Mouse (Mus musculus) limb, embryonic 13.5 days (tissue): Measurements from ENCODE around the gene Cpsf7. TPM values are rescaled to one million over a fixed set of nuclear protein-coding genes. Genes with fewer than 3 reads are reported as not detected.

Source experiments
- ATAC-seq: fragments of 200-750 bp; cut with Nextera tagmentation; 2 replicates; pipeline ENCODE4 v1.8.0; 2017; ENCODE audit warnings: low read depth, moderate number of reproducible peaks, moderate TSS enrichment; ENCODE audit not compliant: low FRiP score
- H3K27ac ChIP-seq: fragments of 300-500 bp; sonication (generic); 2 replicates; pipeline ENCODE4 v1.5.1; 2015; ENCODE audit warnings: inconsistent platforms, mild to moderate bottlenecking, moderate library complexity
- H3K27me3 ChIP-seq: fragments of 300-500 bp; sonication (generic); 2 replicates; pipeline ENCODE4 v1.6.1; 2015; ENCODE audit warnings: mild to moderate bottlenecking, inconsistent platforms
- H3K36me3 ChIP-seq: fragments of 300-500 bp; sonication (generic); 2 replicates; pipeline ENCODE4 v1.6.1; 2015; ENCODE audit warnings: inconsistent platforms, mild to moderate bottlenecking, moderate library complexity
- H3K4me1 ChIP-seq: fragments of 300-500 bp; sonication (generic); 2 replicates; pipeline ENCODE4 v1.6.1; 2015; ENCODE audit warnings: inconsistent platforms
- H3K4me2 ChIP-seq: fragments of 300-500 bp; sonication (generic); replicated peaks from 2 replicates; pipeline ENCODE4 v1.6.1; 2015; ENCODE audit warnings: inconsistent platforms, mild to moderate bottlenecking, moderate library complexity
- H3K4me3 ChIP-seq: fragments of 300-500 bp; sonication (generic); 2 replicates; pipeline ENCODE4 v1.5.1; 2015; ENCODE audit warnings: moderate library complexity, mild to moderate bottlenecking, inconsistent platforms
- H3K9ac ChIP-seq: fragments of 300-500 bp; sonication (generic); 2 replicates; pipeline ENCODE4 v1.6.1; 2015; ENCODE audit warnings: mild to moderate bottlenecking, inconsistent platforms
- H3K9me3 ChIP-seq: fragments of 300-500 bp; sonication (generic); 2 replicates; pipeline ENCODE4 v1.6.1; 2016; ENCODE audit warnings: inconsistent platforms
- WGBS: fragments of 180-500 bp; shearing (Covaris S2); methylation state at CpG from one replicate; pipeline ENCODE4 v1.1.7; 2015; 5-methylcytosine and 5-hydroxymethylcytosine counted together
- polyA plus RNA-seq: library from polyadenylated mRNA; unstranded; fragments of >200 nt; fragmentation: Nextera tagmentation; extraction: Ambion mirVana; gene quantifications from 2 replicates; pipeline ENCODE4 v1.2.1, GENCODE M21; 2015

Gene Cpsf7
- polyA plus RNA-seq: 48.5 and 51.4 TPM in 2 replicates

DNA sequence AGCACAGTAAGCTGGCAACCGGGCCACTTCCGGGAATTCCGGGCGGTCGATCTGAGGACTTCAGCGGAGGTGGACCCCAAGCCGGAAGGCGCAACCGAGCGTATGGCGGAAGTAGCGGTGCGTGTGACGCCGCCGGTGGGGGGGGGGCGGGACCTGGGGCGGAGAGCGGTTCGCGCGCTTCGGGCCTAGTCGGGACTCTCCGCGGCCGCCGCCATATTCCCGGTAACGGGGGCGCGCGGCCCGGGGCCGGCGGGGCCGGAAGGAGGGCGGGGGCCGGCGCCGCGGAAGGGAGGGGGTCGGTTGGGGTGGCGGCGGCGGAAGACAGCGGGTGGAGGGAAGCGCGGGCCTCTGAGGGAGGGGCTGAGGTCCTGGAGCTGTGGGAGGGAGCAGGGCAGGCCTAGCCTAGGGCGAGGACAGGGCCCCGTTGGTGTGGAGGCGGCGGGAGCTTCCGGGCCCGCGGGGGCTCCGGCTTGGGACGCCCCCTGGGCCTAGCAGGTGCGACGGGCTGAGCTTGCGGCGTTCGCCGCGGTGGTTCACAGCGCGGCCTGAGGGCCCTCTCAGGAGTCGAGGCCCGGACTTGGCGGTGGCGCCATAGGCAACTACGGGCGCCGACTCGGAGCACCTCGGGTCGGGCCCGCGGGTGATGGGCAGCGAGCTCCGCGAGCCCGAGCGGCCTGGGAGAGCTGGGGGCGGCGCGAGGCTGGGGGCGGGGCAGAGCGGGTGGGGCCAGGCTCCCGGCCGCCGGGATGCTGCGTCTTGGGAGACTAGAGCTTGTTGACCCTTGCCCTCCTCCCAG, at the start of gene Cpsf7:
Cpsf7 (plus strand) TSS at position 161 of the 796 bp plus-strand sequence.
- under 1% methylated on average over 76 of the region's 93 CpGs for WGBS
- Histone ChIP-seq H3K27me3 (no peaks in the 10 kb centered on the region), H3K4me3 (peak within 1 kb of the TSS; percentile 94), H3K36me3 (peaks cover 23% of the 10 kb centered on the region), H3K4me2 (peak within 1 kb of the TSS; percentile 74), H3K9me3 (no peaks in the 10 kb centered on the region), H3K27ac (peak within 1 kb of the TSS; percentile 99), H3K9ac (peak within 1 kb of the TSS; percentile 98), H3K4me1 (peaks cover 29% of the 10 kb centered on the region)
- ATAC-seq: peak; percentile 95

DNA sequence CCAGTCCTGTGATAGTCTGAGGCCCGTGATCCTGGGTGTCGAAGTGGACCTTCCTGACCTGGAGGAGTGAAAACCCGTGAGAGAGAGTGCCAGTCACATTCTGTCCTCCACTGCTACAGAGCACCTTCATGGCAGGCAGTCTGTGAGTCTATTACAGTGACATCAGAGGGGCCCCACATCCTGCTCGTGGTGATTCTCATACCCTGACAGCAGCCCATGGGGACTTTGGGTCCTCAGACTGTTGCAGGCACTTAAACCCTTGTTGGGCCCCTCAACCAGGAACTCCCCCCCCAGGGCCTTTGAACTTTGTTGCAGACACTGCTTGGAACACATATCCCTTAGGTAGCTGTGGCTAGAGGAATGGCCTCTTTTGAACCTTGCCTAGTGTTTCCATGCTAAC, 45.5 kb upstream of the Cpsf7 start:
- Histone ChIP-seq H3K4me1 (no peaks in the 10 kb centered on the region), H3K36me3 (no peaks in the 10 kb centered on the region), H3K9me3 (no peaks in the 10 kb centered on the region), H3K4me2 (no peak overlapping the region), H3K27ac (no peak overlapping the region), H3K9ac (no peak overlapping the region), H3K27me3 (no peaks in the 10 kb centered on the region), H3K4me3 (no peak overlapping the region)
- no peak for ATAC-seq
- 42% methylated on average over 4 of the region's 4 CpGs for WGBS

DNA sequence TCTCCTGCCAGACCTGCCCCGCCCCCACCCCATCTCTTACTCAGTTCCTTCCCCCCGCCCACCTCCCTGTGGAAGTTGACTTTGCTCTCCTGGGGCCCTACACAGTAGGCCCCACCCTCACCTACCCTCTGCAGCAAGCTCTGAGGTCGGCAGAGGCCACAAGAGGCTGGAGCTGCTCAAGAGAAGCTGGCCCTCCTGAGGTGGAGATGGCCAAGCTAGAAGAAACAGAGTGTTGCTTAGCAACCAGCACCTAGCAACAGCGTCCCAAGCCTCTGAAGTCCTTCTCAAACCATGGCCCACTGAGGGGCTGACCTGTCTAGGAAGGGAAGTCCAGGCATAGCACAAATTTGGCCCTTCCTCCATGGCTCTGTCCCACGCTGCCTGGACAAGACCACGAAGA, 42.4 kb upstream of the Cpsf7 start, which contains the start of gene Ppp1r32:
Ppp1r32 (minus strand) TSS at position 226 of the 400 bp plus-strand sequence.
- H3K27ac ChIP-seq: no peak within 1 kb of the TSS
- H3K4me1 ChIP-seq: peaks cover 2% of the 10 kb centered on the region; the same call in 1 of the 2 replicates
- no peak within 1 kb of the TSS for H3K4me3 ChIP-seq
- H3K27me3 ChIP-seq: peaks cover 6% of the 10 kb centered on the region; the same call in 1 of the 2 replicates
- H3K9ac ChIP-seq: no peak within 1 kb of the TSS
- H3K36me3 ChIP-seq: no peaks in the 10 kb centered on the region
- H3K4me2 ChIP-seq: no peak within 1 kb of the TSS
- 33% methylated on average over 6 of the region's 6 CpGs for WGBS
- no peaks in the 10 kb centered on the region for H3K9me3 ChIP-seq
- ATAC-seq: no peak

GRCm38 (mm10) chr19:10486264-10486738, 38.8 kb upstream of the Cpsf7 start:
- H3K27ac ChIP-seq: no peak overlapping the region
- H3K4me3 ChIP-seq: no peak overlapping the region
- H3K9me3 ChIP-seq: no peaks in the 10 kb centered on the region
- WGBS: 19% methylated on average over 9 of the region's 9 CpGs
- H3K9ac ChIP-seq: no peak overlapping the region
- peaks cover 6% of the 10 kb centered on the region; the same call in 1 of the 2 replicates for H3K27me3 ChIP-seq
- H3K4me2 ChIP-seq: no peak overlapping the region
- ATAC-seq: peak; percentile 85
- H3K36me3 ChIP-seq: no peaks in the 10 kb centered on the region
- H3K4me1 ChIP-seq: peaks cover 2% of the 10 kb centered on the region; the same call in 1 of the 2 replicates

DNA sequence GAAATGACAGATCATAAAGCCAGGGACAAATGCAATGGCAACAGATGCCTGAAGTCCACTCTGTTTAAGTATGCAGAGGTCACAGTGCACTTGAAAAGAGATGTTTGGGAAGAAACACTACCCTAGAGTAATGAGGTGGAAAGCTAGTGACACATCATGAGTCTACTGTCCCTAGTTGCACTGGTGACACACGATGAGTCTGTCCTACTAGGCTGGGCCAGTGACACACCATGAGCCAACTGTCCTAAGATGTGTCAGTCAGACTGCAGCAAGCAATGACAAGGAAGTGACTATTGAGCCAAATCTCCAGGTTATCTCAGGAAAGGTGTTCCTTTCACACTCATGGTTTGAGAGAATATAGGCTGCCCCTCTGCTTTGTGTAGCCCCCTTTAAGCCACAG, 29.4 kb upstream of the Cpsf7 start:
- H3K4me3 ChIP-seq: no peak overlapping the region
- no peak overlapping the region for H3K9ac ChIP-seq
- H3K4me1 ChIP-seq: no peaks in the 10 kb centered on the region; the same call in 1 of the 2 replicates
- no peak overlapping the region for H3K27ac ChIP-seq
- no peaks in the 10 kb centered on the region; the same call in 1 of the 2 replicates for H3K27me3 ChIP-seq
- WGBS: 96% methylated on average over 1 of the region's 1 CpGs
- H3K4me2 ChIP-seq: no peak overlapping the region
- no peak for ATAC-seq
- H3K36me3 ChIP-seq: peaks cover 25% of the 10 kb centered on the region
- no peaks in the 10 kb centered on the region for H3K9me3 ChIP-seq

- no peaks in the 10 kb centered on the region for H3K9me3 ChIP-seq
- H3K9ac ChIP-seq: no peak overlapping the region
- no peak overlapping the region for H3K27ac ChIP-seq
- no peaks in the 10 kb centered on the region; the same call in 1 of the 2 replicates for H3K4me1 ChIP-seq
- WGBS: 60% methylated on average over 2 of the region's 2 CpGs
- peaks cover 38% of the 10 kb centered on the region for H3K36me3 ChIP-seq
- H3K4me3 ChIP-seq: no peak overlapping the region
- no peak for ATAC-seq
- no peaks in the 10 kb centered on the region; the same call in 1 of the 2 replicates for H3K27me3 ChIP-seq
- no peak overlapping the region for H3K4me2 ChIP-seq
Measured at GRCm38 (mm10) chr19:10496976-10497375, 28.1 kb upstream of the Cpsf7 start.

DNA sequence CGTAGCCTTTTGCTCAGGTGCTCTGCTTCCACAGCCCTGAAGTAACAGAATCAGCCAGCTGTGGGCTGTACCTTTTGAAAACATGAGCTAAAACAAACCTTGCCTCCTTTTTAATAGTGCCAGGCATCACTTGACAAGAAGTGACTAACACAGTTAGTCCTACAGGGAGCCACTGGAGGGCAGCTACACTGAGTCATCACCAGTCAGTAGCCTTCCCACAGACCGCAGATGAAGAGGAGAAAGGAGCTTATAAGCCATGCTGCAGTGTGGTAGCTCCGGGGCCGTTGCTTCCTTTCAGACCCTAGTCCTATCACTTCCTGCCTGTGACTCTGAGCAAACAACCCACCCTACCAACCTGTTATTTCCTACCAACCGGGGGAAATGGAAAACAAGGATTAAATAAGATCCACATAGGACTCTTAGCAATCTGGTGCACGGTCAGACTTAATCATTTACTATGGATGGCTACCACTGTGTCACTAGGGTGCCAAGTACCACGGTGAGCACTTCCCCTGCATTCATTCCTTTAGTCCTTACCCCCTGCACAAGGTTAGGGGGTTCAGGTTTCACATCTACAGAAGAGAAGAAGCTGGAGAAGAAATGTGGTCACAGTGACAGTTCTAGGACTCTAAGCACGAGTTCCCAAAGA, 27.4 kb upstream of the Cpsf7 start:
- Histone ChIP-seq H3K4me2 (no peak overlapping the region), H3K4me3 (no peak overlapping the region), H3K4me1 (no peaks in the 10 kb centered on the region), H3K27ac (no peak overlapping the region), H3K9me3 (no peaks in the 10 kb centered on the region), H3K9ac (no peak overlapping the region), H3K27me3 (no peaks in the 10 kb centered on the region), H3K36me3 (peaks cover 42% of the 10 kb centered on the region)
- ATAC-seq: no peak
- 62% methylated on average over 8 of the region's 8 CpGs for WGBS

DNA sequence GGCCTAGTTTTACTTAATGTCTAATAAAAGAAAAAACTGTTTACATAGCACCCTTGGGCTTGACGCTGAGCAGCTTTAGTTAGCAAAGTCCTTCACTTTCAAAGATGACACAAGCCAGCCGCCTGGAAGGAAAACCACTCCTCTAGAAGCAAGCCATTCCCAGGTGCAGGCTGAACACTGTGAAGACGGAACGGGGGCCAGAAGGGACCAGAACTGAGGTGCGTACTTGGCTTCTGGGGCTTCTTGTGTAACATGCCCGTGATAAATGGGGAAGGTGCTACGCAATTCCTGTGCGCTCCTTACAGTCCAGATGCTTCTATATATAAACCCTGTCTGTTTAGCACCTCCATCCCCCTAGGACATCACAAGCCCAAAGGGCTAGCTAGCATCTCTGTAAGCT, 24.5 kb upstream of the Cpsf7 start:
- no peaks in the 10 kb centered on the region for H3K9me3 ChIP-seq
- no peak overlapping the region for H3K9ac ChIP-seq
- ATAC-seq: no peak
- H3K4me3 ChIP-seq: no peak overlapping the region
- H3K4me2 ChIP-seq: no peak overlapping the region
- 94% methylated on average over 8 of the region's 8 CpGs for WGBS
- H3K4me1 ChIP-seq: no peaks in the 10 kb centered on the region
- peaks cover 64% of the 10 kb centered on the region for H3K36me3 ChIP-seq
- no peaks in the 10 kb centered on the region for H3K27me3 ChIP-seq
- H3K27ac ChIP-seq: no peak overlapping the region

DNA sequence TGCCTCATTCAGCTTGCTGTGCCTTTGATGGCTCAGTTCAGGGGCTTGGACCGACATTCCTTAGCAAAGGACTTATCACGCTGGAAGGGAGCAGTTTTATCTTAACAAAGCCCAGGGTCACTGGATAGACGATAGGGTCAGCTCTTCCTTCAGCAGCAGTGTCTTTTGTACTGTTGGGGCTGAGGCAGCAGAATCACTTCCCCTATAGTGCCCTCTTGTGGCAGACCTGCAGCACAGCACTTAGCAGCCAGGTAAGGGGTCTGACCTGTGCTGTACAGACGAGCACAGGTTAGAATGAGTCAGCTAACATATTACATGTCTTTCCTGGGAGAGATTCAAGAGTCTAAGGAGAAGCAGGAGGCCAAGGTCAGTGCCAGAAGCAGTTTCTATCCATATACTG, 22.5 kb upstream of the Cpsf7 start:
- ATAC-seq: peak; percentile 59; the same call in 1 of the 2 replicates

GRCm38 (mm10) chr19:10510759-10511330, 14.2 kb upstream of the Cpsf7 start:
- no peak overlapping the region for H3K4me2 ChIP-seq
- no peaks in the 10 kb centered on the region for H3K4me1 ChIP-seq
- ATAC-seq: no peak
- WGBS: 71% methylated on average over 6 of the region's 6 CpGs
- no peaks in the 10 kb centered on the region for H3K9me3 ChIP-seq
- H3K4me3 ChIP-seq: no peak overlapping the region
- peaks cover 47% of the 10 kb centered on the region for H3K36me3 ChIP-seq
- no peak overlapping the region for H3K27ac ChIP-seq
- no peaks in the 10 kb centered on the region for H3K27me3 ChIP-seq
- H3K9ac ChIP-seq: no peak overlapping the region

More for the DNA sequence above, 22.5 kb upstream of the Cpsf7 start:
- Histone ChIP-seq H3K36me3 (peaks cover 75% of the 10 kb centered on the region), H3K4me3 (no peak overlapping the region), H3K27ac (no peak overlapping the region), H3K4me2 (no peak overlapping the region), H3K27me3 (no peaks in the 10 kb centered on the region), H3K4me1 (no peaks in the 10 kb centered on the region), H3K9ac (no peak overlapping the region), H3K9me3 (no peaks in the 10 kb centered on the region)
- 20% methylated on average over 4 of the region's 4 CpGs for WGBS

GRCm38 (mm10) chr19:10520355-10520754, 4.7 kb upstream of the Cpsf7 start:
- no peak for ATAC-seq
- no peaks in the 10 kb centered on the region for H3K27me3 ChIP-seq
- WGBS: 52% methylated on average over 1 of the region's 1 CpGs
- no peak overlapping the region for H3K4me3 ChIP-seq
- no peaks in the 10 kb centered on the region for H3K9me3 ChIP-seq
- no peak overlapping the region for H3K4me2 ChIP-seq
- no peak overlapping the region for H3K9ac ChIP-seq
- H3K27ac ChIP-seq: no peak overlapping the region
- peaks cover 25% of the 10 kb centered on the region for H3K36me3 ChIP-seq
- H3K4me1 ChIP-seq: peaks cover 9% of the 10 kb centered on the region

GRCm38 (mm10) chr19:10521926-10522325, 3.1 kb upstream of the Cpsf7 start:
- no peak overlapping the region for H3K9ac ChIP-seq
- peaks cover 18% of the 10 kb centered on the region for H3K4me1 ChIP-seq
- no peaks in the 10 kb centered on the region for H3K9me3 ChIP-seq
- H3K27me3 ChIP-seq: no peaks in the 10 kb centered on the region
- ATAC-seq: no peak
- H3K36me3 ChIP-seq: peaks cover 11% of the 10 kb centered on the region
- no peak overlapping the region for H3K27ac ChIP-seq
- 79% methylated on average over 1 of the region's 1 CpGs for WGBS
- no peak overlapping the region for H3K4me3 ChIP-seq
- no peak overlapping the region for H3K4me2 ChIP-seq
